Mouse (Mus musculus) intestine, postnatal 0 days (tissue): Measurements from ENCODE around the gene Gca. TPM values are rescaled to one million over a fixed set of nuclear protein-coding genes. Genes with fewer than 3 reads are reported as not detected.

Experiments
- ATAC-seq: fragments of 200-750 bp; cut with Nextera tagmentation; 2 replicates; pipeline ENCODE4 v1.8.0; 2017; ENCODE audit warnings: mild to moderate bottlenecking, moderate TSS enrichment, moderate library complexity
- H3K27ac ChIP-seq: fragments of 300-500 bp; sonication (generic); 2 replicates; pipeline ENCODE4 v1.5.1; 2014; ENCODE audit warnings: mild to moderate bottlenecking, low read depth, low read length, moderate library complexity
- H3K27me3 ChIP-seq: fragments of 300-500 bp; sonication (generic); replicated peaks from 2 replicates; pipeline ENCODE4 v1.6.1; 2014; ENCODE audit warnings: low read length, mixed read lengths; ENCODE audit not compliant: control insufficient read depth, insufficient read depth
- H3K36me3 ChIP-seq: fragments of 300-500 bp; sonication (generic); 2 replicates; pipeline ENCODE4 v1.6.1; 2014; ENCODE audit warnings: mild to moderate bottlenecking, moderate library complexity; ENCODE audit not compliant: control insufficient read depth, insufficient read depth
- H3K4me1 ChIP-seq: fragments of 300-500 bp; sonication (generic); replicated peaks from 2 replicates; pipeline ENCODE4 v1.6.1; 2014; ENCODE audit warnings: antibody characterized with exemption, low read length, mixed read lengths; ENCODE audit not compliant: control insufficient read depth, insufficient read depth
- H3K4me2 ChIP-seq: fragments of 300-500 bp; sonication (generic); replicated peaks from 2 replicates; pipeline ENCODE4 v1.6.1; 2014; ENCODE audit warnings: low read depth, mild to moderate bottlenecking, moderate library complexity
- H3K4me3 ChIP-seq: fragments of 300-500 bp; sonication (generic); 2 replicates; pipeline ENCODE4 v1.5.1; 2014; ENCODE audit warnings: low read depth, low read length
- H3K9ac ChIP-seq: fragments of 300-500 bp; sonication (generic); 2 replicates; pipeline ENCODE4 v1.6.1; 2014; ENCODE audit warnings: mild to moderate bottlenecking, low read depth, low read length
- H3K9me3 ChIP-seq: fragments of 300-500 bp; sonication (generic); 2 replicates; pipeline ENCODE4 v1.6.1; 2016; ENCODE audit warnings: mixed run types; ENCODE audit not compliant: control insufficient read depth
- CTCF ChIP-seq: sonication (generic); IDR thresholded peaks from 2 replicates; pipeline ENCODE4 v1.5.1; 2016; ENCODE audit warnings: low read depth, mild to moderate bottlenecking, control low read depth, antibody characterized with exemption, moderate library complexity
- WGBS: fragments of 180-500 bp; shearing (Covaris S2); extraction: QIAGEN DNeasy Blood & Tissue Kit; methylation state at CpG from one replicate; pipeline ENCODE4 v1.1.7; 2014; 5-methylcytosine and 5-hydroxymethylcytosine counted together
- polyA plus RNA-seq: library from polyadenylated mRNA; unstranded; fragments of >200 nt; fragmentation: Nextera tagmentation; extraction: Ambion mirVana; gene quantifications from 2 replicates; pipeline ENCODE4 v1.2.1, GENCODE M21; 2015

Gca gene
- polyA plus RNA-seq, 1 experiment from 2014 or later: 3.9 TPM

- Histone ChIP-seq H3K9me3 (no peaks in the 10 kb centered on the region), H3K27ac (no peak overlapping the region), H3K4me1 (no peaks in the 10 kb centered on the region), H3K9ac (no peak overlapping the region), H3K27me3 (no peaks in the 10 kb centered on the region), H3K4me2 (no peak overlapping the region), H3K4me3 (no peak overlapping the region), H3K36me3 (no peaks in the 10 kb centered on the region)
- WGBS: 91% methylated on average over 3 of the region's 3 CpGs
- TF ChIP-seq CTCF: no peak
- ATAC-seq: no peak
Measured at GRCm38 (mm10) chr2:62662560-62662959, 1.5 kb upstream of the Gca start.

GRCm38 (mm10) chr2:62664839-62665238 is 754 bp downstream of the Gca start:
- WGBS: 55% methylated on average over 7 of the region's 7 CpGs
- Histone ChIP-seq H3K9ac (no peak overlapping the region), H3K4me3 (peak overlapping the region; percentile 51)

GRCm38 (mm10) chr2:62665536-62665935 is 1.5 kb downstream of the Gca start:
- no peak for ATAC-seq
- Histone ChIP-seq H3K36me3 (no peaks in the 10 kb centered on the region), H3K9ac (no peak overlapping the region), H3K27ac (no peak overlapping the region), H3K9me3 (no peaks in the 10 kb centered on the region), H3K4me3 (no peak overlapping the region), H3K4me1 (no peaks in the 10 kb centered on the region), H3K27me3 (no peaks in the 10 kb centered on the region), H3K4me2 (no peak overlapping the region)
- 39% methylated on average over 1 of the region's 1 CpGs for WGBS
- TF ChIP-seq CTCF: no peak

More at GRCm38 (mm10) chr2:62664839-62665238, 754 bp downstream of the Gca start:
- H3K36me3 ChIP-seq: no peaks in the 10 kb centered on the region
- no peak for TF ChIP-seq CTCF
- H3K9me3 ChIP-seq: no peaks in the 10 kb centered on the region
- H3K4me2 ChIP-seq: peak overlapping the region; percentile 73
- H3K27me3 ChIP-seq: no peaks in the 10 kb centered on the region
- ATAC-seq: no peak
- no peaks in the 10 kb centered on the region for H3K4me1 ChIP-seq
- no peak overlapping the region for H3K27ac ChIP-seq

- Histone ChIP-seq H3K9me3 (no peaks in the 10 kb centered on the region), H3K36me3 (no peaks in the 10 kb centered on the region), H3K4me2 (no peak overlapping the region), H3K4me3 (no peak overlapping the region), H3K9ac (no peak overlapping the region), H3K27me3 (no peaks in the 10 kb centered on the region), H3K27ac (no peak overlapping the region), H3K4me1 (no peaks in the 10 kb centered on the region)
- no peak for ATAC-seq
- no peak for TF ChIP-seq CTCF
- 68% methylated on average over 3 of the region's 3 CpGs for WGBS
Measured at GRCm38 (mm10) chr2:62669848-62670247, 5.8 kb downstream of the Gca start.

GRCm38 (mm10) chr2:62670301-62670700 is 6.2 kb downstream of the Gca start:
- ATAC-seq: no peak
- 81% methylated on average over 5 of the region's 5 CpGs for WGBS
- H3K27me3 ChIP-seq: no peaks in the 10 kb centered on the region

GRCm38 (mm10) chr2:62670767-62671166 is 6.7 kb downstream of the Gca start:
- Histone ChIP-seq H3K4me2 (no peak overlapping the region), H3K4me3 (no peak overlapping the region), H3K36me3 (no peaks in the 10 kb centered on the region), H3K27me3 (no peaks in the 10 kb centered on the region), H3K9ac (no peak overlapping the region), H3K9me3 (no peaks in the 10 kb centered on the region), H3K27ac (no peak overlapping the region), H3K4me1 (no peaks in the 10 kb centered on the region)
- TF ChIP-seq CTCF: no peak
- 77% methylated on average over 4 of the region's 4 CpGs for WGBS
- ATAC-seq: no peak

More at GRCm38 (mm10) chr2:62670301-62670700, 6.2 kb downstream of the Gca start:
- H3K36me3 ChIP-seq: no peaks in the 10 kb centered on the region
- H3K9me3 ChIP-seq: no peaks in the 10 kb centered on the region
- no peaks in the 10 kb centered on the region for H3K4me1 ChIP-seq
- H3K4me2 ChIP-seq: no peak overlapping the region
- no peak overlapping the region for H3K9ac ChIP-seq
- TF ChIP-seq CTCF: no peak
- no peak overlapping the region for H3K4me3 ChIP-seq
- H3K27ac ChIP-seq: no peak overlapping the region

DNA sequence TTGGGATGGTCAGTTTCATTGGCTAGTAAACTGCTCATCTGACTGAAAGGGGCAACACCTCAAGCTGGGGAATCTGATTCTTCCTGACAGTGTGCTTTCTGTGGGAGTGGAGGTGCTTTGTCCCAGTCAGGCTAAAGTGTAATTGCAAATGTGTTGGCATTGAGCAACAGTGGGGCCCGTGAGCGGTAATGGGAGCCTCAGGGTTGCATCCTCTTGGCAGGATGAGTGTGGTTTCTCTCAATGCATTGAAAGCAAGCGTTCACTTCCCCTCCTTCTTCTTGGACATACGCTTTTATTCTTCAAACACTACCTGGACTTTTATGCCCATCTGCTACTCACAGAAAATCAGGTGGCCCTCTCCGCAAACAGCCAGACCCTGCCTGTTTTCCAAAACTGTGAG is 8.7 kb downstream of the Gca start:
- TF ChIP-seq CTCF: no peak
- Histone ChIP-seq H3K4me1 (no peaks in the 10 kb centered on the region), H3K4me2 (no peak overlapping the region), H3K9me3 (no peaks in the 10 kb centered on the region), H3K27ac (no peak overlapping the region), H3K36me3 (no peaks in the 10 kb centered on the region), H3K27me3 (no peaks in the 10 kb centered on the region), H3K4me3 (no peak overlapping the region), H3K9ac (no peak overlapping the region)
- WGBS: 91% methylated on average over 5 of the region's 5 CpGs
- ATAC-seq: no peak
